Mouse (Mus musculus): ENCODE data around the gene Kif21a.

Gene Kif21a

GRCm38 (mm10) chr15:91049496-91050441 is at the start of gene Kif21a:
TSS of gene Kif21a (minus strand) at chr15:91049948.
- peak; percentile 3 to 16 for DNase-seq (ENCODE audit: low spot score in 2 of 2)

- DNase-seq (ENCODE audit: low spot score in 2 of 2), result no peak
Measured at GRCm38 (mm10) chr15:91096606-91097005, 46.9 kb upstream of the Kif21a start.

GRCm38 (mm10) chr15:91089427-91089826 is 39.7 kb upstream of the Kif21a start:
- no peak for DNase-seq (ENCODE audit: low spot score in 2 of 2)

GRCm38 (mm10) chr15:91088071-91088470 is 38.3 kb upstream of the Kif21a start:
- DNase-seq (ENCODE audit: low spot score in 2 of 2), result no peak

- DNase-seq (ENCODE audit: low spot score in 2 of 2), result no peak
Measured at GRCm38 (mm10) chr15:91077457-91078410, 28.0 kb upstream of the Kif21a start.

GRCm38 (mm10) chr15:91072440-91072839 is 22.7 kb upstream of the Kif21a start:
- DNase-seq (ENCODE audit: low spot score in 2 of 2), result no peak

GRCm38 (mm10) chr15:91064310-91064826 is 14.6 kb upstream of the Kif21a start:
- no peak for DNase-seq (ENCODE audit: low spot score in 2 of 2)

GRCm38 (mm10) chr15:91063845-91064244 is 14.1 kb upstream of the Kif21a start:
- no peak for DNase-seq (ENCODE audit: low spot score in 2 of 2)

- no peak for DNase-seq (ENCODE audit: low spot score in 2 of 2)
Measured at GRCm38 (mm10) chr15:91056866-91057342, 7.2 kb upstream of the Kif21a start.

GRCm38 (mm10) chr15:91056176-91056865 is 6.6 kb upstream of the Kif21a start:
- no peak for DNase-seq (ENCODE audit: low spot score in 2 of 2)

GRCm38 (mm10) chr15:91048951-91049495 is 725 bp downstream of the Kif21a start:
- no peak for DNase-seq (ENCODE audit: low spot score in 2 of 2)

- DNase-seq (ENCODE audit: low spot score in 2 of 2), result no peak
Measured at GRCm38 (mm10) chr15:91047627-91048026, 2.1 kb downstream of the Kif21a start.

- no peak for DNase-seq (ENCODE audit: low spot score in 2 of 2)
Measured at GRCm38 (mm10) chr15:91046506-91046905, 3.2 kb downstream of the Kif21a start.

- no peak for DNase-seq (ENCODE audit: low spot score in 2 of 2)
Measured at GRCm38 (mm10) chr15:91043263-91043662, 6.5 kb downstream of the Kif21a start.

GRCm38 (mm10) chr15:91038860-91039259 is 10.9 kb downstream of the Kif21a start:
- DNase-seq (ENCODE audit: low spot score in 2 of 2), result no peak

- DNase-seq (ENCODE audit: low spot score in 2 of 2), result no peak
Measured at GRCm38 (mm10) chr15:91034090-91034489, 15.7 kb downstream of the Kif21a start.

GRCm38 (mm10) chr15:91033529-91033928 is 16.2 kb downstream of the Kif21a start:
- no peak for DNase-seq (ENCODE audit: low spot score in 2 of 2)

GRCm38 (mm10) chr15:91028962-91029361 is 20.8 kb downstream of the Kif21a start:
- no peak for DNase-seq (ENCODE audit: low spot score in 2 of 2)

- DNase-seq (ENCODE audit: low spot score in 2 of 2), result no peak
Measured at GRCm38 (mm10) chr15:91028494-91028893, 21.3 kb downstream of the Kif21a start.

- no peak for DNase-seq (ENCODE audit: low spot score in 2 of 2)
Measured at GRCm38 (mm10) chr15:91022276-91022675, 27.5 kb downstream of the Kif21a start.

- DNase-seq (ENCODE audit: low spot score in 2 of 2), result no peak
Measured at GRCm38 (mm10) chr15:91018861-91019187, 30.9 kb downstream of the Kif21a start.

Data from spleen, postnatal 10 days (tissue).